Comparison of ENCODE assay signal across 24 mouse cellular contexts in genomic region chr17:57108040-57108665, GRCm38 (mm10). TPM values are rescaled to one million over a fixed set of nuclear protein-coding genes. Genes with fewer than 3 reads are reported as not detected.
DNase-seq lines count a peak whose midpoint lies in the region; ATAC-seq and TF ChIP-seq lines count a peak whose summit lies in the region.
"Had no signal": no experiment of that assay in that cellular context is flagged by ENCODE, and none has a peak within 500 bp of the region (broad histone marks: within the 10 kb centered on the region; RNA-seq: fewer than 3 reads in every experiment).

No protein-coding gene starts in this region.

- ATAC-seq in midbrain, embryonic 11.5 days (ENCODE audit: low FRiP score), result no peak
- no peak for ATAC-seq in liver, postnatal 0 days
- ATAC-seq: forebrain, embryonic 13.5 days; forebrain, embryonic 15.5 days; forebrain, postnatal 0 days had no signal

- no peaks in the 10 kb centered on the region for H3K9me3 ChIP-seq in midbrain, embryonic 11.5 days (ENCODE audit: control insufficient read depth, low read length)
- no peaks in the 10 kb centered on the region for H3K9me3 ChIP-seq in midbrain, embryonic 10.5 days (replicated peaks)
- H3K9me3 ChIP-seq in CH12.LX (replicated peaks; ENCODE audit: low read length), result no peaks in the 10 kb centered on the region
- H3K9me3 ChIP-seq in liver, postnatal 0 days (ENCODE audit: low read length), result no peaks in the 10 kb centered on the region
- H3K9me3 ChIP-seq: embryonic facial prominence, embryonic 10.5 days; embryonic facial prominence, embryonic 12.5 days; forebrain, embryonic 13.5 days; forebrain, embryonic 15.5 days had no signal

- H3K79me2 ChIP-seq in CH12.LX (replicated peaks; ENCODE audit: control insufficient read depth, extremely low read depth, insufficient read depth, poor library complexity, severe bottlenecking) (peaks cover 40% of the 10 kb centered on the region), myocyte (ENCODE audit: control insufficient read depth, insufficient read depth) (peaks cover 11% of the 10 kb centered on the region)

- H3K36me3 ChIP-seq in midbrain, embryonic 11.5 days (ENCODE audit: control insufficient read depth, insufficient read depth, low read length), result no peaks in the 10 kb centered on the region
- H3K36me3 ChIP-seq in midbrain, embryonic 10.5 days, result peaks cover 7% of the 10 kb centered on the region
- H3K36me3 ChIP-seq in CH12.LX (replicated peaks in 1 of 2; ENCODE audit: control insufficient read depth in 1 of 2, insufficient read depth in 1 of 2, low read length in 1 of 2) (peaks cover 21 to 25% of the 10 kb centered on the region in 2 experiments), myocyte (ENCODE audit: control insufficient read depth, insufficient read depth) (no peaks in the 10 kb centered on the region)
- H3K36me3 ChIP-seq in liver, postnatal 0 days (replicated peaks; ENCODE audit: insufficient read depth, low read length), result no peaks in the 10 kb centered on the region
- H3K36me3 ChIP-seq: embryonic facial prominence, embryonic 10.5 days; embryonic facial prominence, embryonic 12.5 days; forebrain, embryonic 15.5 days had no signal

- H3K27ac ChIP-seq in midbrain, embryonic 11.5 days (ENCODE audit: low read depth, low read length), result no peak overlapping the region
- no peak overlapping the region for H3K27ac ChIP-seq in midbrain, embryonic 10.5 days (replicated peaks)
- peak overlapping the region; percentile 96 for H3K27ac ChIP-seq in CH12.LX (ENCODE audit: insufficient read depth, low read depth)
- H3K27ac ChIP-seq in liver, postnatal 0 days (ENCODE audit: low read depth), result no peak overlapping the region
- H3K27ac ChIP-seq: embryonic facial prominence, embryonic 10.5 days; embryonic facial prominence, embryonic 12.5 days; forebrain, embryonic 13.5 days; forebrain, embryonic 15.5 days had no signal

- dilution Hi-C loops in CH12.LX (cut with MboI; ENCODE audit: extremely low pct_ligation_motif_present, extremely low pct_unique_long_range_greater_than_20kb, low sequenced_read_pairs), result no loop called here

- no peak for TF ChIP-seq EP300 in CH12.LX (IDR thresholded peaks at IDR 0.05; ENCODE audit: low read length)
- no peak for TF ChIP-seq EP300 in liver, postnatal 0 days (IDR thresholded peaks at IDR 0.05; ENCODE audit: low read depth)

- in situ Hi-C loops in CH12.LX (cut with MboI; ENCODE audit: low pct_ligation_motif_present, low pct_unique_long_range_greater_than_20kb, low sequenced_read_pairs), result no loop called here

- TF ChIP-seq POLR2A in CH12.LX (IDR thresholded peaks at IDR 0.05; ENCODE audit: low read depth, low read length), result peak; percentile 16
- TF ChIP-seq POLR2A in myocyte (IDR thresholded peaks at IDR 0.05; ENCODE audit: insufficient read length, low read depth), result no peak

- H3K4me1 ChIP-seq in midbrain, embryonic 11.5 days (ENCODE audit: control insufficient read depth, insufficient read depth, low read length), result peaks cover 9% of the 10 kb centered on the region
- peaks cover 32% of the 10 kb centered on the region for H3K4me1 ChIP-seq in midbrain, embryonic 10.5 days
- H3K4me1 ChIP-seq in CH12.LX (ENCODE audit: control insufficient read depth in 1 of 2, insufficient read depth in 2 of 2), result peaks cover 15 to 48% of the 10 kb centered on the region in 2 experiments
- peaks cover 10% of the 10 kb centered on the region; the same call in 1 of the 2 replicates for H3K4me1 ChIP-seq in liver, postnatal 0 days (ENCODE audit: insufficient read depth)

- H3K4me3 ChIP-seq in midbrain, embryonic 11.5 days (ENCODE audit: low read depth, low read length), result no peak overlapping the region
- no peak overlapping the region for H3K4me3 ChIP-seq in midbrain, embryonic 10.5 days
- peak overlapping the region; percentile 61 to 83 (median 69) for H3K4me3 ChIP-seq in CH12.LX (replicated peaks in 1 of 3; ENCODE audit: low read depth in 2 of 3, low read length in 2 of 3, poor library complexity in 1 of 3)
- H3K4me3 ChIP-seq in myocyte, result no peak overlapping the region
- H3K4me3 ChIP-seq in liver, postnatal 0 days (ENCODE audit: low read depth, low read length), result no peak overlapping the region
- H3K4me3 ChIP-seq: embryonic facial prominence, embryonic 10.5 days; embryonic facial prominence, embryonic 12.5 days; forebrain, embryonic 13.5 days; forebrain, embryonic 15.5 days had no signal

- no peak overlapping the region for H3K9ac ChIP-seq in midbrain, embryonic 11.5 days (ENCODE audit: low read length)
- H3K9ac ChIP-seq in CH12.LX (ENCODE audit: insufficient read depth, low read depth), result peak overlapping the region; percentile 99
- H3K9ac ChIP-seq in liver, postnatal 0 days (replicated peaks), result no peak overlapping the region
- H3K9ac ChIP-seq: embryonic facial prominence, embryonic 12.5 days; forebrain, embryonic 13.5 days; forebrain, embryonic 15.5 days; forebrain, postnatal 0 days had no signal

- H3K4me2 ChIP-seq in midbrain, embryonic 11.5 days, result no peak overlapping the region
- H3K4me2 ChIP-seq in CH12.LX (ENCODE audit: insufficient read depth, low read depth, poor library complexity, severe bottlenecking) (peak overlapping the region; percentile 32; the same call in 1 of the 2 replicates), myocyte (ENCODE audit: low read depth) (peak overlapping the region; percentile 18)
- no peak overlapping the region for H3K4me2 ChIP-seq in liver, postnatal 0 days (ENCODE audit: low read depth, low read length)
- H3K4me2 ChIP-seq: embryonic facial prominence, embryonic 12.5 days; forebrain, embryonic 15.5 days had no signal

- no peak overlapping the region for H3ac ChIP-seq in myocyte (ENCODE audit: control insufficient read depth, insufficient read length)

- H3K27me3 ChIP-seq in midbrain, embryonic 11.5 days (ENCODE audit: control insufficient read depth, insufficient read depth, low read length), result no peaks in the 10 kb centered on the region
- no peaks in the 10 kb centered on the region for H3K27me3 ChIP-seq in midbrain, embryonic 10.5 days (ENCODE audit: low read depth, poor library complexity, severe bottlenecking)
- H3K27me3 ChIP-seq in CH12.LX (replicated peaks) (no peaks in the 10 kb centered on the region), myocyte (ENCODE audit: control insufficient read depth, insufficient read depth, insufficient read length) (no peaks in the 10 kb centered on the region)
- peaks cover 24% of the 10 kb centered on the region; the same call in 1 of the 2 replicates for H3K27me3 ChIP-seq in liver, postnatal 0 days (ENCODE audit: insufficient read depth, low read length)
- H3K27me3 ChIP-seq: embryonic facial prominence, embryonic 12.5 days; forebrain, embryonic 13.5 days; forebrain, embryonic 15.5 days had no signal

- TF ChIP-seq CTCF in CH12.LX (conservative IDR thresholded peaks at IDR 0.05 in 1 of 2, IDR thresholded peaks at IDR 0.05 in 1 of 2; ENCODE audit: low read depth in 2 of 2, low read length in 2 of 2), result no peak; a peak in 1 of 4 replicates
- TF ChIP-seq CTCF in liver, postnatal 0 days (IDR thresholded peaks at IDR 0.05; ENCODE audit: low read depth), result no peak

- DNase-seq in cerebellum, postnatal 10 days, result peak; percentile 33 to 43
- DNase-seq in cerebellum, postnatal 4 days (ENCODE audit: low spot score in 2 of 2), result no peak
- peak; percentile 28 for DNase-seq in midbrain, embryonic 11.5 days (ENCODE audit: low spot score, missing footprints)
- no peak for DNase-seq in midbrain, embryonic 10.5 days (ENCODE audit: low spot score)
- peak; percentile 65 for DNase-seq in CH12.LX (ENCODE audit: extremely low read depth)
- no peak for DNase-seq in liver, postnatal 0 days
- DNase-seq: adrenal gland, postnatal 10 days; adrenal gland, postnatal 25 days; B cell, adult 2 months; cerebellum, adult 11-12 months; cerebellum, adult 2 months; cerebellum, adult 9-10 months; cerebellum, postnatal 36 days; forebrain, postnatal 0 days had no signal

- 91% methylated on average over 7 of the region's 7 CpGs for WGBS in midbrain, embryonic 11.5 days
- WGBS in midbrain, embryonic 10.5 days, result 83% methylated on average over 7 of the region's 7 CpGs
- 68% methylated on average over 7 of the region's 7 CpGs for WGBS in liver, postnatal 0 days (ENCODE audit: insufficient replicate concordance)

- no peak for TF ChIP-seq RAD21 in CH12.LX (IDR thresholded peaks at IDR 0.05; ENCODE audit: low read depth, low read length)

RNA-seq across cellular contexts. Expression of gene Tnfsf9, which starts 3.0 kb away (rescaled TPM):
- polyA plus RNA-seq in midbrain, embryonic 11.5 days (2014; fragmentation: Nextera tagmentation; extraction: Ambion mirVana), result 8.1 and 9.0 TPM in 2 replicates
- polyA plus RNA-seq in midbrain, embryonic 10.5 days (2016; fragmentation: Nextera tagmentation; extraction: Ambion mirVana), result 11.7 and 12.3 TPM in 2 replicates
- total RNA-seq in CH12.LX (2012; rRNA removed), result 252 and 321 TPM in 2 replicates
- 106 and 123 TPM in 2 replicates for total RNA-seq in CH12.LX (2014; rRNA removed)
- polyA plus RNA-seq in CH12.LX (2012; ENCODE audit: insufficient read length, low read depth), result 129 and 137 TPM in 2 replicates
- 7.0 TPM for polyA plus RNA-seq in myocyte (2012; fragmentation: generic; extraction: Trizol)
- polyA plus RNA-seq in liver, postnatal 0 days (2015; fragmentation: Nextera tagmentation; extraction: Ambion mirVana), result 0.21 and 0.56 TPM in 2 replicates

RNA-seq across cellular contexts. Expression of gene Tubb4a, which starts 20.6 kb away (rescaled TPM):
- polyA plus RNA-seq in midbrain, embryonic 11.5 days (2014; fragmentation: Nextera tagmentation; extraction: Ambion mirVana), result 167 and 171 TPM in 2 replicates
- polyA plus RNA-seq in midbrain, embryonic 10.5 days (2016; fragmentation: Nextera tagmentation; extraction: Ambion mirVana), result 68.7 and 128 TPM in 2 replicates
- 0.42 and 0.89 TPM in 2 replicates for total RNA-seq in CH12.LX (2012; rRNA removed)
- 0.09 TPM in 1 of 2 replicates, not detected in the other for total RNA-seq in CH12.LX (2014; rRNA removed)
- polyA plus RNA-seq in CH12.LX (2012; ENCODE audit: insufficient read length, low read depth), result 2.0 and 2.1 TPM in 2 replicates
- polyA plus RNA-seq in myocyte (2012; fragmentation: generic; extraction: Trizol), result 0.14 TPM
- polyA plus RNA-seq in liver, postnatal 0 days (2015; fragmentation: Nextera tagmentation; extraction: Ambion mirVana), result 0.23 and 0.30 TPM in 2 replicates

RNA-seq across cellular contexts. Expression of gene Dennd1c, which starts 29.8 kb away (rescaled TPM):
- polyA plus RNA-seq in midbrain, embryonic 11.5 days (2014; fragmentation: Nextera tagmentation; extraction: Ambion mirVana), result 2.2 and 2.7 TPM in 2 replicates
- polyA plus RNA-seq in midbrain, embryonic 10.5 days (2016; fragmentation: Nextera tagmentation; extraction: Ambion mirVana), result 1.5 and 2.3 TPM in 2 replicates
- total RNA-seq in CH12.LX (2012; rRNA removed) (7.2 and 9.7 TPM in 2 replicates), CH12.LX (2014; rRNA removed) (6.8 and 7.1 TPM in 2 replicates)
- polyA plus RNA-seq in CH12.LX (2012; ENCODE audit: insufficient read length, low read depth) (33.9 and 36.9 TPM in 2 replicates), myocyte (2012; fragmentation: generic; extraction: Trizol) (0.04 TPM)
- polyA plus RNA-seq in liver, postnatal 0 days (2015; fragmentation: Nextera tagmentation; extraction: Ambion mirVana), result 3.5 and 4.9 TPM in 2 replicates

RNA-seq across cellular contexts. Expression of gene Cd70, which starts 41.4 kb away (rescaled TPM):
- polyA plus RNA-seq in midbrain, embryonic 11.5 days (2014; fragmentation: Nextera tagmentation; extraction: Ambion mirVana), result 0.16 and 0.40 TPM in 2 replicates
- polyA plus RNA-seq in midbrain, embryonic 10.5 days (2016; fragmentation: Nextera tagmentation; extraction: Ambion mirVana), result 0.27 TPM in 1 of 2 replicates, not detected in the other
- total RNA-seq in CH12.LX (2012; rRNA removed), result 483 and 965 TPM in 2 replicates
- 261 and 321 TPM in 2 replicates for total RNA-seq in CH12.LX (2014; rRNA removed)
- 121 and 137 TPM in 2 replicates for polyA plus RNA-seq in CH12.LX (2012; ENCODE audit: insufficient read length, low read depth)
- polyA plus RNA-seq in myocyte (2012; fragmentation: generic; extraction: Trizol), result not detected
- not detected in 2 replicates for polyA plus RNA-seq in liver, postnatal 0 days (2015; fragmentation: Nextera tagmentation; extraction: Ambion mirVana)
- total RNA-seq: adrenal gland, adult 2 months; adrenal gland, postnatal 10 days; adrenal gland, postnatal 25 days; adrenal gland, postnatal 4 days; forebrain, postnatal 0 days; MEL had no signal
- polyA plus RNA-seq: adrenal gland, adult 2 months; embryonic facial prominence, embryonic 10.5 days; embryonic facial prominence, embryonic 14.5 days; forebrain, embryonic 11.5 days; forebrain, embryonic 13.5 days had no signal

RNA-seq across cellular contexts. Expression of gene Slc25a23, which starts 48.5 kb away (rescaled TPM):
- polyA plus RNA-seq in midbrain, embryonic 11.5 days (2014; fragmentation: Nextera tagmentation; extraction: Ambion mirVana), result 14.2 and 16.5 TPM in 2 replicates
- polyA plus RNA-seq in midbrain, embryonic 10.5 days (2016; fragmentation: Nextera tagmentation; extraction: Ambion mirVana), result 10.4 and 12.6 TPM in 2 replicates
- 5.1 and 6.9 TPM in 2 replicates for total RNA-seq in CH12.LX (2012; rRNA removed)
- 1.4 and 2.2 TPM in 2 replicates for total RNA-seq in CH12.LX (2014; rRNA removed)
- 12.1 and 13.8 TPM in 2 replicates for polyA plus RNA-seq in CH12.LX (2012; ENCODE audit: insufficient read length, low read depth)
- polyA plus RNA-seq in myocyte (2012; fragmentation: generic; extraction: Trizol), result 2.2 TPM
- polyA plus RNA-seq in liver, postnatal 0 days (2015; fragmentation: Nextera tagmentation; extraction: Ambion mirVana), result 12.7 and 12.8 TPM in 2 replicates

Comparison
In these comparisons a context has a peak if more than half of its experiments do, and no peak if none do; other contexts are left out.
1. DNase-seq: peak in cerebellum, postnatal 10 days (2 of 2), midbrain, embryonic 11.5 days (single experiment) and CH12.LX (single experiment); none in cerebellum, postnatal 4 days (0 of 2), midbrain, embryonic 10.5 days (single experiment) and liver, postnatal 0 days (single experiment).
2. H3K4me2 ChIP-seq: peak in CH12.LX (single experiment) and myocyte (single experiment); none in midbrain, embryonic 11.5 days (single experiment) and liver, postnatal 0 days (single experiment).
3. H3K4me3 ChIP-seq: peak in CH12.LX (3 of 3); none in midbrain, embryonic 11.5 days (single experiment), midbrain, embryonic 10.5 days (single experiment), myocyte (single experiment) and liver, postnatal 0 days (single experiment).
4. RNA of gene Tubb4a, which starts 20.6 kb away (polyA plus RNA-seq): 167 to 171 TPM in midbrain, embryonic 11.5 days and 68.7 to 128 TPM in midbrain, embryonic 10.5 days; 2.0 to 2.1 TPM in CH12.LX, 0.23 to 0.30 TPM in liver, postnatal 0 days and 0.14 TPM in myocyte (single experiment); every median in the first group is over 10 times any median in the second.